Mouse (Mus musculus) stomach, postnatal 0 days (tissue): ENCODE measurements around the gene Rln3.
A peak's percentile ranks its signal among the peaks of the same experiment; 100 is the strongest.

Experiments
- CTCF ChIP-seq: IDR thresholded peaks from 2 replicates; pipeline ENCODE4 v1.5.1; 2016; ENCODE audit warnings: antibody characterized with exemption, low read depth, mild to moderate bottlenecking, moderate library complexity
- EP300 ChIP-seq: optimal IDR thresholded peaks from 2 replicates; pipeline ENCODE3; 2016; ENCODE audit warnings: antibody characterized with exemption

DNA sequence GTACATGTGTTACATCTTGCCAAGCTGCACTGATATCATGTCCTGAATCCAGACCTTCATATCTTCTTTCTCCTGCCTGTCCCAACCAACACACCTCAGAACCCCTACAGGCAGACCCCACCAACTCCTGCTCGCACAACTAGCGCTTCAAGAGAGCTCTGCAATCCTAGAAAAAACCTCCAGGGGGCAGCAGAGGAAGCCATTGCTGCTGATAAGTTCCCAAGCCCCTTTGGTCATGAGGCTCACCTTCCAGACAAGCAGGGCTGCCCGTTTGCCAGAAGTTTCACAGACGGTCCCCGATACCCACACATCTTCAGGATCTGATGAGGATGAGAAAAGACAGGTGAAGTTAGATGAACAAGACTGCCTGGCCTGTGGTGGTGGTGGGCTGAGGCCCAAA, 5.8 kb downstream of the Rln3 start:
- TF ChIP-seq EP300 (no peak), CTCF (peak; percentile 94)
